Mouse (Mus musculus) left cerebral cortex, adult 9 months (tissue): ENCODE data around the gene Mllt1.

Experiments
- DNase-seq, 2 experiments: peaks; one replicate each; pipeline ENCODE4 v3.0.0; 2022; ENCODE audit warnings: low spot score in 2 of 2

Mllt1 gene

DNA sequence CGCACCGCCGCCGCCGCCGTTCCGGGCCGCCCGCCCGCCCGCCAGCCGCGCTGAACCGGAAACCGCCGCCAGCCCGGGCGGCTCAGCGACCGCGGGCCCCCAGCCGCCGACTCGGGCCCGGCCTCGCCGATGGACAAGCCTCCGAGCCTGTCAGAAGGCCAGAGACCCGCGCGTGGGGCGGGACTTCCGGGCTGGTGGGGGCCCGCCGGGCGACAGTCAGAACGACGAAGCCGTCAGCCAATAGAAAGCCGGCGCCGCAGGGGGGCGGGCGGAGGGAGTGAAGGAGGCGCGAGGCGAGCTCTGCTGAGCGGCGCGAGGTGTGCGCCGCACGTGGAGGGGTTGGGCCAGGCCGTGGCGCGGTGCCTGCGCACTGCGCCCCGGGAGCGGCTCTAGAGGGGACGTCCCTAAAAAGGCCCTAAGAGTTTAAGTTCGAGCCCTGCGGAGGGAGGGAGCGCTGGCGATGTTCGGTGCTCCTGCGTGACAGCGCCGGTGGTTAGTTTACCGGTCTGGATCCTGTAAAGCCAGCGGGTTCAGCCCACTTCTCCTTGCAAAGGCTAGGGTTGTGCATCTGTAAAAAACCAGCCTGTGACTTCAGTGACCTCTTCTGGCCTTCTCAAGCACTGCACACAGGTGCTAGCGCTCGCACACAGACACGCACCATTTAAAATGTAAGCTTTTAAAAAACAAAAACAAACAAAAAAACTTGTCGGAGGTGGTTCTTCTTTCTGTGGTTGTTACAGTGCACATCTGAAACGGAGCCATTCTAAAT lies at the start of gene Mllt1:
Mllt1 (minus strand) TSS at position 53 of the 769 bp plus-strand sequence.
- DNase-seq = peak; percentile 94 to 98

DNA sequence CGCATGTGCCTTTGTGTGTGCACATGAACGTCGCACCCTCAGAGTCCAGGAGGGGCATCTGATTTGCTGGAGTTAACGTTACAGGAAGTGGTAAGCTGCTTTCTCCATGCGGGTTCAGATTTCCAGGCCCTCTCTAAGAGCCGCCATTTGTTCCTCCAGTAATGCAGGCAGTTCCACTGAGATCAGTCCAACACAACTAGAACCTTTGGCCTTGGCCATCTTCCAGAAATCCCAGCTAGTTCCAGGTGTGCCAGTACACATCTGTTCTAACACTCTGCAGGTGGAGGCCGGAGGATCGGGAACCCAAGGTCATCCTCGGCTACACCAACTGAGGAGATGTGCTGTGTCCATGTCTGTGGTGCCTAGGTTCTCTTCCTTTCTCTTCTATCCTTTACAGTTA lies 49.7 kb upstream of the Mllt1 start:
- no peak for DNase-seq

DNA sequence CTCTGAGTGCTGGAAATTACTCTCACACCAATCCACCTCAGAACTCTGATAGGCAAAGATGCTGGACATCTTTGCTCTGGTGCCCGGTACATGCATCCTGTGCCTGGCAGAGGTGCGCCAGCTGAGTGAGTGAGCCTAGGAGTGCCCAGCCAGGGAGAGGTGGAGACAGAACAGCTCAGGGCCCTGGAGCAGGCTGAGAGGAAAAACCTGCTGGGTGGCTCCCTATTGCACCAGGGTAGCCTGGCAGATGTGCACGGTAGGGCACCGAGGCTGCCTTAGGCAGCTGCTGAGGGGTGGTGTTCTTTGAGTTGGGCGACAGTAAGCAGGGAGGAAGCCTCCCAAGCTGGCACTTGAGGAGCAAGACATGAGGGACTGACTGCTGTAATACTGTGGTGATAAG lies 46.8 kb upstream of the Mllt1 start, which contains the start of gene Acer1:
Acer1 (minus strand) TSS at position 114 of the 400 bp plus-strand sequence.
- no peak for DNase-seq

DNA sequence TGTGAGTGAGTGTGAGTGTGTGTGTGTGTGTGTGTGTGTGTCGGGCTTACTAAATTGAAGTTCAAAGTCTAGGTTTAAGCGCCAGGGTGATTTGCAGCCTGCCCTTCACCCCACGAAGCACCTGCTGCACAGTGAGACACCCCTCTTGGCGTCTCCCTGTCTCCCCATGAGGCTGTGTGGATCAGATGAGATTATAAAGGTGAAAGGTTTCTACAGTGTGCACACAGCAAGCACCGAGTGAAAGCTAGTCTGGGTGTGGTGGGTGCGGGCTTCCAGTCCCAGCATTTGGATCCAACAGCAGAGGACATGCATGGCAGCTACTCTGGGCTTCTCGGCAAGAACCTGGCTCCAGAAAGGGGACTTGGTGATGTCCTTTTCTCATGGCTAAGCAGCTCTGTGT lies 45.8 kb upstream of the Mllt1 start:
- no peak for DNase-seq

DNA sequence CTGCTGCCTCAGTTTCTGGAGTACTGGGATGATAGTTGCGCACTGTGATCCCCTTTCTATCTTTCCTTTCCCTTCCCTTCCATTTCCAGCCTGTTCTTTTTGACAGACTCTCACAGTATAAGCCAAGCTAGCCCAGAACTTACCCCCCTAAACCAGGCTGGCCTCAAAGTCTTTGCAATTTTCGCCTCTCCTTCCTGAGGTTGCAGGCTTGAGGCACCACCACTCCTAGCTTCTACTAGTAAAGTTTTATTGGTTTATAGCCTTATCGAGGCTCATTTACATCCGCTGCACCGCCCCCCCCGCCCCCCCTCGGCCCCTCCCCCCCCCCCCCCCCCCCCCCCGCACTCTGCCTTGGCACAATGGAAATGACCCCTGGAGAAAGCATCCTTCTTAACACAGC lies 44.3 kb upstream of the Mllt1 start:
- DNase-seq = no peak

DNA sequence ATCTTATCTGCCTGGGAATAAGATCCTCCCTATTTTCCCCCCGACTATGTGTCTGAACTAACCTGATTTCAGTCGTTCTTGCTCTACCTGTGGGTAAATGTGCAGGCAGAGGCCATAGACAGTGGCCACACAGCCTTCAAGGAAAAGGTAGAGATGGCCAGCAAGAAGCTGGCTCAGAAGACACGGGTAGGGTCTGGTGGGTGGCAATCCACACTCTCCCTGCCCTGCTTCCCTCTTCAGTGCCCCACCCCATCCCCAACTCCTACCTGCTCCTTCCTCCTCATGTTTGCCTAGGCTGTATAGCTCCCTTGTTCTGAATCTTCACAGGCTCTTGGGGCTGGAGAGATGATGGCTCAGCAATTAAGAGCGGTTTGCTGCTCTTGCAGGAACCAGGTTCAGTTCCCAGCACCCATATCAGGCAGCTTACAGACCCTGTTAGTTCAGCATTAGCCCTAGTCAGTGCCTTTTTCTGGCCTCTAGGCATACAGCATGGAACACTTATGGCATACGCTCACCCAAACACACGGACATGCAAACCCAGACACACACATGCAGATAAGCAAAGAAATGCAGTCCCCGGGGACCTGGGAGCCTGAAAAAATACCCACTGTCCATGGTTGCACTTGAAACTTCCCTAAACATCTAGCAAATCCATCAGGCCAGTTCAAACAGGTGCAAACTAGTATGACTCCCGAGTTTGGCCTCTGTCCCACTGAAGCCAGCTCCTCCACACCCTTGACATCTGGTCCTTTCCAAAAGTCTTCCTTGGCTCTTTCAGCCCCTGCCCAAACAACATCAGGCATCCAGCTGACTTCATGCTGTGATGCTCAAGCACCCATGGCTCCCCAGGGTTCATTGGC lies 41.5 kb upstream of the Mllt1 start:
- DNase-seq = no peak

DNA sequence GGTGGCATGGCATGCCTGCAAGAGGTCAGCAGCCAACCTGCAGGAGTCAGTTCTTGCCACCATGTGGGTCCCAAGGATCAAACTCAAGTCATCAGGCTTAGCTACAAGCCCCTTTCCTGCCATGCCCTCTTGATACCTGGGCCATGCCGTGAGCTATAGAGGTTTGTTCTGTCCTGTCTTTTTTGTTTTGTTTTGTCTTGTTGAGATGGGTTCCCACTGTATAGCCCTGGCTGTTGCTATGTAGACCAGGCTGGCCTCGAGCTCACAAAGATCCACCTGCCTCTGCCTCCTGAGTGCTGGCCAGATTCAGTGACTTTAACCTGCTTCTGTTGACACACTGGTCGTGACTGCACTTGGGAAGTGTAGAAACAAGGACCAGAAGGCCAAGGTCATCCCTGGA lies 40.2 kb upstream of the Mllt1 start:
- DNase-seq = no peak

DNA sequence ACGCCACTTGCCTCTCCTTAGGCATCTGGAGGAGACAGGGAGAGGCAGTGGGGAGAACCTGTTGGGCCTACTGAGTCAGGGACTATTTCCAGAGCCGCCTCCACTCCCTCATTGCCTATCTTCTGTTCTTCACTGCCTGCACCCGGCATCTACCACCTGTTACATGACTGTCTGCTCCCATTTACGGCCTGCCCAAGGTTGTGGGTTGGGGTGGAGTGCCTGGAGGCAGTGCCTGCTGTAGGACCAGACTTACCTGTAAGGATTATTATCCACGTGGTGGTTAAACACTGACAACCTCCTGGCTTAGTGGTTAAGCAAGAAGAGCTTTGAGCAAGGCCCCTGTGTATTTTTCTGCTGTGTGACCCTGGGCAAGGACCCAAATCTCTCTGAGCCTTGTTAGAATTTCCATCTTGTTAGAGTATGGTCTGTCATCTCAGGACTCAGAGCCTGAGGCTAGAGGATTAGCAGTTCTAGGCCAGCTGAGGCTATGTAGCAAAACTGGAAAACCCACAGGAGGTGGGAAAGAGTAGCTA lies 39.6 kb upstream of the Mllt1 start:
- DNase-seq = no peak

DNA sequence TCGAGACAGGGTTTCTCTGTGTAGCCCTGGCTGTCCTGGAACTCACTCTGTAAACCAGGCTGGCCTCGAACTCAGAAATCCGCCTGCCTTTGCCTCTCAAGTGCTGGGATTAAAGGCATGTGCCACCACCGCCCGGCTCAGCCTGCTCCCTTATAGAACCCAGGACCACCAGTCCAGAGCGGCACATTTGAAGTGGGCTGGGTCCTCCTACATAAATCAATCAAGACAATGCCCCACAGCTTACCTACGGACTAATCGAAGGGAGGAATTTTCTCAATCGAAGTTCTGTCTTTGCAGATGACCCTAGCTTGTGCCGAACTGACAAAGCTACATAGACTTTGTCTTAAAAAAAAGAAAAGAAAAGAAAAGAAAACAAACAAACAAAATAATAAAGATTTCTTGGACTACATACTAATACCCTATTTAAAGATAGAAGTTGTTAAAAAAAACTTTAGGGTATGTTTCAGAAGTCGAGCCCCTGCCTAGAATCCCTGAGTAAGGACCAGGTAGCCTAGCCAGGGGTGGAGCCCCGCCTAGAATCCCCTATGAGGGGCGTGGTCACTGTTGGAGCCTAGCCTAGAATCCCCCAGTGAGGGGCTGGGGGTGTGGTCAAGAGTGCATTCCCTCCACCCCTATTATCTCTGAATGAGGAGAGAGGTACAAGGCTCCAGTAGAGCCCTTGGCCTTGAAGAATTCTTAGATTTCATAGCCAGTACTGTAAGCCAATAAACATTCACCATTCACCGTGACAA lies 38.9 kb upstream of the Mllt1 start:
- DNase-seq = no peak

DNA sequence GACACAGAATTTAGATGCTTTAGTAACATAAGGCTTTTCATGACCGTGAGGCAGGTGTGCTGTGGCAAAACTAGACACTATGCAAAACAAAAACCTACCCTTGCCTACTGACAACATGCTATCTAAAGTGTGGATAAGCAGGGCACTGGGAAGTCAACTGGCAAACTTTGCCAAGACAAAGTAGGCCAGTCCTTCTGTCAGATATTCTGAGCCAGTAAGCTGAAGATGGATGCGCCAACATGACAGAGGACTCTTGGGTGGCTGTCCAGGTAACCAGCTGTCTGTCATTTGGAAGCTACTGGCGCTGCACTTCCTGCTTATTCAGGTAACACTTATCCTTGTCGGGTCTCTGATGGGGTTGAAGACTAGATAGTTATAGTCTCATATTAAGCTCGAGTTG lies 34.9 kb upstream of the Mllt1 start:
- no peak for DNase-seq

DNA sequence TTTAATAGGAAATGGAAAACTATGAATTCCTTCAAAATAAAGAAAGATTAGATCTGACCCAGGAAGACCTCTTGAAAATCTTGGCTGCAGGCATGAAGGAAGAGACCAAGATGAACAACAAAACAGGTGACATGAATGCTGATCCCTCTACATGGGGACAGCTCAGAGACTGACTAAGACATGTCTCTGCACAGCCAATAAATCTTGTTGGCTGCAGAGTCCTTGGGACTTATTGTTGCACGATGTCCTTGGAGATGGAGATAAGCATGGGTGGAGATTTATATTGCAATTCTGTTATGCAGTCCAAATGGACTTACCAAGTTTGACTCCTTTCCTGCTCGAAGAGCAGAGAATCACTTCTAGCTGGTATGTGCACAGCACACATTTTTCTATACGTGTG lies 34.1 kb upstream of the Mllt1 start:
- DNase-seq = no peak

DNA sequence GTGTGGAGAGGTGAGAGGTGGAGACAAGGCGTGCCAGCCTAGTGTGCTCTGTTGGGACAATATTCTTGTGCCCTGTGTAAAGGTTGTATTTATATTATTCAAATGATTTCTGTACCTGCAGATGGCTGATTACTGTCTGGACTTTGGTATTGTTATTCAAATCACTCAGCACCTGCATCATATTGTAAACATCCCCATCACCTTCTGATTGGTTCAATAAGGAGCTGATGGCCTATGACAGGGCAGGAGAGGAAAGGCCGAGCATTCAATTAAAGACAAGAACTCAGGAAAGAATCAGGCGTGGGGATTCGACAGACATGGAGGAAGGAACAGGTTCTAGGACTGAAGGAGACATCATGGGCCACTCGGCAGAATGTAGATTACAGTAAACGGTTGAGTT lies 28.4 kb upstream of the Mllt1 start:
- no peak for DNase-seq

DNA sequence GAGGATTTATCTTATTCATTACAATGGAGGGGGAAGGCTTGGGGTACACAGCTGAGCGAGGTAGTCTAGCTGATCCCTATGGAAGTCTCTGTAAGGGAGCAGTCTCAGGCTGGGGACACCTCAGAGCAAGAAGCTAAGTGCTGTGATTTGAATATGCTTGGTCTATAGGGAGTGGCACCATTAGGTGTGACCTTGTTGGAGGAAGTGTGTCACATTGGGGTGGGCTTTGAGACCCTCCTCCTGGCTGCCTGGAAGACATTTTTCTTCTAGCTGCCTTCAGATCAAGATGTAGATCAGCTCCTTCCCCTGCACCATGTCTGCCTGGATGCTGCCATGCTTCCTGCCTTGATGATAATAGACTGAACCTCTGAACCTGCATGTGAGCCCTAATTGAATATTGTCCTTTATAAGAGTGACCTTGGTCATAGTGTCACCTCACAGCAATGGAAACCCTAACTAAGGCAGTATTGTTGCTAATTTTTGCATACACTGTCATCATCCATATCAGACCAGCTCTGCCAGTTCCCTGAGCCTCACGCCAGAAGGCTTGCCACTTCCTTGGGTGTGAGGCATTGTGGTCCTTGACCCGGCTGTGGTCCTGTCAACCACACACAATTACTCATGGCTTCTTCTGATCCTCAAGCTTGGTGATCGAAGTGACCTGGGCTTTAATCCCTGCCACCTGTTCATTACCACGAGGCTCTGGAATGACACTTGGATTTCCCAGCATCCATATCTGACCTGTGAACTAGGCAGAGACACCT lies 27.6 kb upstream of the Mllt1 start:
- no peak for DNase-seq

DNA sequence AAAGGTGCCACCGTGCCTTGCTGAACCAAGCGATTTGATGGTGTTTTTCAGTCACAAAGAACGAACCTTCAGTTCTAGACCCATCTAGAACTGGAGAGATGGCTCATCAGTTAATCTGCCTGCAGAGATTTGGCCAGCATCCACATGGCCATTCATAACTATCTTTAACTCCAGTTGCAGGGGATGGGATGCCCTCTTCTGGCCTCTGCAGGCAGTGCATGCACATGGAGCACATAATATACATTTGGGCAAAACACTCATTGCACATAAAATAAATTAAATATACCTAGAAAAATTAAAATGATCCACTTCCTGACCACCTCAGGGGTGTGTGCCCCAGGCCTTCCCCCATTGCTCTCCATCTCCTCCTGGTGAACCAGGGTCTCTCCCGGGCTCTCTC lies 26.7 kb upstream of the Mllt1 start:
- DNase-seq = no peak

DNA sequence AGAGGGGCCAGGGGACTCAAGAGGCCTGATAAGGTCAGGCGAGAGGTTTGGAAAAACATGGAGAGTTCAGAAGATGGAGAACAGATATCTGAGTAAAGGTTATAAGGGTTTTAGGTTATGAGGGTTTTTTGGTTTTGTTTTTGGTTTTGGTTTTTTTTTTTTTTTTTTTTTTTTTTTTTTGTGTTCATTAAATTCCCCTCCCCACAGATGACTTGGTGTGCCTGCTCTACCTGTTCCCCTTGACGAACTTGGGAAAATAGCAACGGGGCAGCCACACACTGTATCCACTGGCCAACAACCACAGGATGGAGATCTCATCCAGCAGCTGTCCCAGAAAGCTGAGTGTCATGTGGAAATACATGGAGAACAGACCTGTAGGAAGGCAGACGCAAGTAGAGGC lies 23.5 kb upstream of the Mllt1 start:
- no peak for DNase-seq

DNA sequence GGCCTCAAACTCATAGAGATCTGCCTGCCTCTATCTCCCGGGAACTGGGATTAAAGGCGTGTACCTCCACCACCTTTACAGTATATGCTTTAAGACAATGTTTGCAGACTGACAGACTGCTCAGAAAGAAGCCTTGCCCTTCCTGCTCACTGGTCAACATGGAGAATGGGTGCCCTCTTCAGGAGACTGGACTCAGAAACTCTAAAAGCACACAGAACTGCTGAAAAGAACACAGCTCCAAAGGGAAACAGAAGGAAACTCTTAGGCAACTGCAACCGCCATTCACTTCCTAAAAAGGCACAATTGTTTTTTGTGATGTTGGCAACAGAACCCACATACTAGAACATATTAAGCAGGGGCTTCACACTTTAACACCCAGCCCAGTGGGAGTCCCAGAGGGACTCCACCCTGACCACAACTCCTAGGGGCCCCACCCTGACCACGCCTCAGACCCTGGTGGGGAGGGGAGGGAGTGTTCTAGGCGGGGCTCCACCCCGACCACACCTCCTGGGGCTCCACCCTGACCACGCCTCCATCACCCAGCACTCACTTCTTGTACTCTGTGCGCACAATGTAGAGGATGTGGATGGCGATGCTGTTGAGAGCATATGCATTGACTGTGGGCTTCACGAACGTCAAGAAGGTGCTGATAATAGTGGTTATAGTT lies 22.7 kb upstream of the Mllt1 start:
- no peak for DNase-seq

DNA sequence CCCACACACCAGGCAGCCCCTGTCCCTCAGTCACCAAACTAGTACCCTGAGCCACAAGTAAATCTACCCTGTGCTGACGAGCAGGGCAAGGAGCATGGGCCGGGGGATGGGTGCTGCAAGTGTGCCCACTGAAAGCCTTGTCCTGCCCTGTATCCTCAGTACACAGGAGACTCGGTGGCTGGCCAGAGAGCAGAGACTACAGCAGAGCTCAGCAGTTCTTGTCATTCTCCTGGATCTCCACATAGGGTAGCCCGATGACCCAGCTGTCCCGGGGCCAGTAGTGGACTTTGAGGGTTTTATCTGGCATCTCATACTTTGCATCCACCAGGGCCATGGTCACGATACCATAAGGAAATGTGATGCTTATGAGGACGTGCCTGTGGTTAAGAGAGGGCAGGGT lies 19.7 kb upstream of the Mllt1 start:
- DNase-seq = no peak

DNA sequence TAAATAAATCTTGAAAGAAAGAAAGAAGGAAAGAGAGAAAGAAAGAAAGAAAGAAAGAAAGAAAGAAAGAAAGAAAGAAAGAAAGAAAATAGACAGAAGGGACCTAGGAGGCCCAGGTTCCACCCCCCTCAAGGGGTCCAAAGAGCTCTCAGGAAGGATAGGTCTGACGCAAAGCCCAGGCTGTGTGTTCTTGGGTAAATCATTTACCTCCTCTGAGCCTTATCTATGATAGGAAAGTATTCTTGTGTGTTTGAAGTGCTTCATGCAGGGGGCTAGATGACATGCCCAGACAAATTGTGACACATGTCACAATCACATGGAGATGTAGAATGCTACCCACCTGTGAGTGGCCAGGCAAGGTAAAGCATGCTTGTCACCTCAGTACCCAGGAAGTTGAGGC lies 17.4 kb upstream of the Mllt1 start:
- DNase-seq = no peak

DNA sequence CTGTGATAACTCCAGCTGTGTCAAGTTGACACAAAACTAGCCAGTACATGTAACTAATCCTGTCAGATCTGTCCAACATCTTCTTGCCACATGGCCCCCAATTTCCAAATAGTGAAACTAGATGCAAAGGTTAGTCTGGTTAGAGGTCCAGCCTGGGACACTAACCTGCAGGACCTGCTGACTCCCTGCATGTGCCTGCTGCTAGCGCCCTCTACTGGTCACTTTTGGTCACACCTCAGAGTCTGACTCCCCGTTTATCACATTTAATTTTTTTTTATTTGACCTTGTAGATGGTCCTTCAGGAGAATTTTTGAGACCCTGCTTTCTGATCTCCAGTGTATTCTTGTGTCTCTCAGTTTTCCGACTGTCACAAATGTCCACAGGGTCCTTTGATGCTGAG lies 15.7 kb upstream of the Mllt1 start:
- peak in 1 of 2 experiments; percentile 36 for DNase-seq

DNA sequence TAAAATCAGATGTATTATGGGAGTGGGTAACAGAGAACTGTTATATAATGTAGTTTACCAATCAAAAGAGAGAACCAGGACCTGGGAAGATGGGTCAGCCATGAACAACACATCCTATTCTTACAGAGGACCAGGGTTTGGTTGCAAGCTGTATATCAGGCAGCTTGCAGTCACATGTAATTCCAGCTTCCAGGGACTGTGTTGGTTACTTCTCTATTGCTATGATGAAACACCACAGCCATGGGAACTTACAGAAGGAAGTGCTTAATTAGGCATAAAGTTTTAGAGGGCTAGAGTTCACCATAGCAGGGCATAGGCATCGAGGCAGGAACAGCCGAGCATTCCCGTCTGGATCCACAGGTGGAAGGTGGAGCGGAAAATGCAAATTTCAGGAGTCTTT lies 3.5 kb upstream of the Mllt1 start:
- DNase-seq = no peak

DNA sequence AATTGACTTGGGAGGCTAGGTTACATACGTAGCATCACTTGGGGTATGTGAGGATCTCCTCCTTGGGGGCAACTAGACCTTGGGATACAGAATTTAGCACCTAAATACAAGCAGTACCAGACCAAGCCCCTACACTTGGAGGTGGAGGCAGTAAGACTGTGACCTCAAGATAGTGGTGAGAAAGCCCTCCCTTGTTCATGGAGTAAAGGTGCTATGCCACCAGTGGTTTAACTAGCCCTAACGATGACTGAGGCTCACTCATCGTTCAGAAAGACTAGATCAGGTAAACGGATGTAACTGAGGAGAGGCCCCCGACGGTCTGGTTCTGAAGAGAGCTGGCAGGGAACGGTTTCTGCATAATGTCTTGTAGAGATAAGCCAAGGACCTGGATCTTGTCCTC lies 1.5 kb upstream of the Mllt1 start:
- DNase-seq = no peak
